Mouse (Mus musculus): Measurements from ENCODE around the gene Gigyf1.

GRCm38 (mm10) chr5:137521861-137522260, 3.5 kb downstream of the Gigyf1 start:
- TF ChIP-seq CTCF (IDR thresholded peaks at IDR 0.05; ENCODE audit: low read depth) = no peak
- TF ChIP-seq EP300 (optimal IDR thresholded peaks at IDR 0.05) = no peak
